Mouse (Mus musculus): ENCODE measurements around the gene Nckap5. TPM values are rescaled to one million over a fixed set of nuclear protein-coding genes. Genes with fewer than 3 reads are reported as not detected.

Gene Nckap5
- polyA plus RNA-seq, 1 experiment: not detected

DNA sequence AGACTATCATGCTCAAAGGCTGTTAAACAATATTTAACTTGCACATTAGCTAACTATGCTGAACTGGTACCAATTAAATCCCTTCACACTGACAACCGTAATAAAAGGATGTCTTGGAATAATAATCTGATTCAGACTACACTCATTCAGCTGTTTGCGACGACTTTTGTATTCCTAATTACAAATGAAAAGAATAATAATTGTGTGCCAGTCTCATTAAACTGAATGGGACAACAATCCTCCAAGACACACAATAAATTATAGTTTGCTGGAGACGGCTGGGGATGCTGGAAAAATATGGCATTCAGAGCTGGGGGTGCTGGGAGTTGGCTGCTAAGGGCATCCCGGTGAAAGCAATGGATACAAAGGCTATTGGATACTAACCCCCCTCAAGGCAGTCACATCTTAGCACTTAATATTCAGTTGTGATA, 818.9 kb downstream of the Nckap5 start:
- Histone ChIP-seq H3ac (ENCODE audit: control insufficient read depth, insufficient read length, low read depth) (no peak overlapping the region), H3K4me3 (ENCODE audit: insufficient read depth, poor library complexity, severe bottlenecking) (no peak overlapping the region), H3K79me2 (ENCODE audit: control insufficient read depth, insufficient read depth) (no peaks in the 10 kb centered on the region), H3K36me3 (ENCODE audit: control insufficient read depth, insufficient read depth) (no peaks in the 10 kb centered on the region), H3K79me3 (ENCODE audit: low read depth) (no peaks in the 10 kb centered on the region), H3K27me3 (ENCODE audit: control insufficient read depth, insufficient read depth, insufficient read length) (no peaks in the 10 kb centered on the region)
- no peak for TF ChIP-seq FOSL1 (IDR thresholded peaks at IDR 0.05; ENCODE audit: insufficient read depth, low read length, poor library complexity, severe bottlenecking)
- no peak for TF ChIP-seq USF1 (IDR thresholded peaks at IDR 0.05; ENCODE audit: low read depth)
- TF ChIP-seq MYOD1 (IDR thresholded peaks at IDR 0.05; ENCODE audit: control insufficient read depth, insufficient read length, low read depth): no peak
- no peak for TF ChIP-seq MAX (IDR thresholded peaks at IDR 0.05)
- TF ChIP-seq MYOG (IDR thresholded peaks at IDR 0.05; ENCODE audit: control insufficient read depth, extremely low read depth, insufficient read length): no peak
- TF ChIP-seq CTCF (IDR thresholded peaks at IDR 0.05; ENCODE audit: control insufficient read depth, insufficient read depth, insufficient read length): no peak

DNA sequence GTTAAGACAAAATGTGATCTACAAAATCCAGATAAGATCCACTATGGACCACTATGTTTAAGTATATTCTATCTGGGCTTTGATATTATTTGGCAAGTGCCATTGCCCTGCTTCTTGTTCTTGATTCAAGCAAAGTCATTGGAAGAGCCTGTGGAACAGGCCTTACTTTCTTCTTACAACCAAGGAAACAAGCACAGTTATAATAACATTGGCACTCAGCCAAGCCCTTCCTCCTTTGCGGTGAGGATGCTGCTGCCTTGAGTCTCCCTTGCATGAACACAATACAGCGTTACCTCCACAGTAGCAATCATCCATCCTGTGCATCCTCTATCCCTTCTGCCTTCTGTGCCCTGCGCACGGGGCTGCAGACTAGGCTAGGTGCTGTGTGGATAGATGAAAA, 823.0 kb downstream of the Nckap5 start:
- TF ChIP-seq MAX (IDR thresholded peaks at IDR 0.05) (no peak), USF1 (IDR thresholded peaks at IDR 0.05; ENCODE audit: low read depth) (no peak), CEBPB (IDR thresholded peaks at IDR 0.05; ENCODE audit: low read depth) (no peak), FOSL1 (IDR thresholded peaks at IDR 0.05; ENCODE audit: insufficient read depth, low read length, poor library complexity, severe bottlenecking) (no peak), MYOG (IDR thresholded peaks at IDR 0.05; ENCODE audit: control insufficient read depth, extremely low read depth, insufficient read length) (no peak), CTCF (IDR thresholded peaks at IDR 0.05; ENCODE audit: control insufficient read depth, insufficient read depth, insufficient read length) (no peak), MYOD1 (IDR thresholded peaks at IDR 0.05; ENCODE audit: control insufficient read depth, insufficient read length, low read depth) (no peak)
- Histone ChIP-seq H3K79me2 (ENCODE audit: control insufficient read depth, insufficient read depth) (no peaks in the 10 kb centered on the region), H3K27me3 (ENCODE audit: control insufficient read depth, insufficient read depth, insufficient read length) (no peaks in the 10 kb centered on the region), H3K79me3 (ENCODE audit: low read depth) (no peaks in the 10 kb centered on the region), H3K4me3 (ENCODE audit: insufficient read depth, poor library complexity, severe bottlenecking) (no peak overlapping the region), H3ac (ENCODE audit: control insufficient read depth, insufficient read length, low read depth) (no peak overlapping the region), H3K36me3 (ENCODE audit: control insufficient read depth, insufficient read depth) (no peaks in the 10 kb centered on the region)

DNA sequence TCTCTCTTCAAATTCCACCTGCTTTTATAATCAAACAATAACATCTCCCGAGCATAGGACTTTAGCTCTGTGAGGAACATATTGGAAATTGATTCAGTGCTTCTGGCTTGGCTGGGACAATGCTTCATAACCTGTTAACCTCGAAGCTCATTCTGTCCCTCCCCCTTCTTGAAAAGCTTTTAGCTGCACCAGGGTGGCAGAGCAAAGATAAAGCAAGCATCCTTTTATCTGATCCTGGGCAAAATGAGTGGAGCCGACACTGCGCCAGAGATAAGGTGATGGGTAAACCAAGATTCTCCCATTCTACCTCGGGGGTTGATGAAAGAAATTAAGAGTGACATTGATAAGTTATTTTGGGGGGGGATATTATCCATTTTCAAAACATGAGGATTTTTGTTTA, 824.9 kb downstream of the Nckap5 start:
- H3K27me3 ChIP-seq (ENCODE audit: control insufficient read depth, insufficient read depth, insufficient read length): no peaks in the 10 kb centered on the region
- no peaks in the 10 kb centered on the region for H3K36me3 ChIP-seq (ENCODE audit: control insufficient read depth, insufficient read depth)
- no peak overlapping the region for H3K4me3 ChIP-seq (ENCODE audit: insufficient read depth, poor library complexity, severe bottlenecking)
- no peaks in the 10 kb centered on the region for H3K79me3 ChIP-seq (ENCODE audit: low read depth)
- TF ChIP-seq CEBPB (IDR thresholded peaks at IDR 0.05; ENCODE audit: low read depth): no peak
- no peaks in the 10 kb centered on the region for H3K79me2 ChIP-seq (ENCODE audit: control insufficient read depth, insufficient read depth)
- H3ac ChIP-seq (ENCODE audit: control insufficient read depth, insufficient read length, low read depth): no peak overlapping the region

DNA sequence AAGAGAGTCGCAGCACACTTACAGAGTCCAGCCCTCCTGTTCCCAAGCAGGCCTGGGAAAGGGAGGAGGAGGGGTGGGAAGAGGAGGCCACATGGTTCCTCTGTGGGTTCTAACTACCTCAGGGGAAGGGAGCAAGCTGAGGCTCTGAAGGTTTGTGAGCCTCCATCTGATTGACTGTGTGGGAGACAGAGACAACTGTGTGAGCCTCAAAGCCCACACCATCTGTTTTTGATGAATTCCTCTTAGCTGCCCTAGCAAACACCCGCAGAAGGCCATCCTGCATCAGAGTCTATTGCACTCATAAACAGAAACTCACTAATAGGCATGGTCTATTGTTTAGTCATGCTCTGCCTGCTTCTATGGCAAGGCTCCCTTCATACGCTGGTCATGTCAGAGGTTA, 834.1 kb downstream of the Nckap5 start:
- Histone ChIP-seq H3K79me2 (ENCODE audit: control insufficient read depth, insufficient read depth) (no peaks in the 10 kb centered on the region), H3K27me3 (ENCODE audit: control insufficient read depth, insufficient read depth, insufficient read length) (no peaks in the 10 kb centered on the region), H3ac (ENCODE audit: control insufficient read depth, insufficient read length, low read depth) (no peak overlapping the region), H3K36me3 (ENCODE audit: control insufficient read depth, insufficient read depth) (no peaks in the 10 kb centered on the region), H3K79me3 (ENCODE audit: low read depth) (no peaks in the 10 kb centered on the region), H3K4me3 (ENCODE audit: insufficient read depth, poor library complexity, severe bottlenecking) (no peak overlapping the region)
- no peak for TF ChIP-seq MAX (IDR thresholded peaks at IDR 0.05)

DNA sequence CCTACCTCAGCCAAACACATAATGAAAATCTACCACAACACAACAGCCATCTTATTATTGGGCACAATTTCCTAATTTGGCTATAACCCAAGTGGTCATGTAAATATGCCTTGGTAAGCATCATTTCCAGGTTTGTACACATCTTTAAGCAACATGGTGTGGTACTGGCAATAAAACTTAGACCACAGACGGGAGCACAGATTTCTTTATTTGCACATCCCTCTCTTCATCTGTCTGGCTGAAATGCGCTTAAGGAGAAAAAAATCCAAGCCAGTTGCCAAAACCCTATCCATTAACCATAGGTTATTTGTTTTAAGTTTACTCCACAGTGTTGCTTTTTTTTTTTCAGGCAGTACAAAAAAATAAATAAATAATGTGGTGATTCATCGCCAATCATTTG, 842.8 kb downstream of the Nckap5 start:
- Histone ChIP-seq H3K79me2 (ENCODE audit: control insufficient read depth, insufficient read depth) (no peaks in the 10 kb centered on the region), H3K27me3 (ENCODE audit: control insufficient read depth, insufficient read depth, insufficient read length) (no peaks in the 10 kb centered on the region), H3K36me3 (ENCODE audit: control insufficient read depth, insufficient read depth) (no peaks in the 10 kb centered on the region), H3K4me3 (ENCODE audit: insufficient read depth, poor library complexity, severe bottlenecking) (no peak overlapping the region), H3ac (ENCODE audit: control insufficient read depth, insufficient read length, low read depth) (no peak overlapping the region), H3K79me3 (ENCODE audit: low read depth) (no peaks in the 10 kb centered on the region)
- no peak for TF ChIP-seq CEBPB (IDR thresholded peaks at IDR 0.05; ENCODE audit: low read depth)
- no peak for TF ChIP-seq MAX (IDR thresholded peaks at IDR 0.05)
- no peak for TF ChIP-seq USF1 (IDR thresholded peaks at IDR 0.05; ENCODE audit: low read depth)
- no peak for TF ChIP-seq MYOD1 (IDR thresholded peaks at IDR 0.05; ENCODE audit: control insufficient read depth, insufficient read length, low read depth)
- TF ChIP-seq CTCF (IDR thresholded peaks at IDR 0.05; ENCODE audit: control insufficient read depth, insufficient read depth, insufficient read length): no peak
- TF ChIP-seq MYOG (IDR thresholded peaks at IDR 0.05; ENCODE audit: control insufficient read depth, extremely low read depth, insufficient read length): no peak
- TF ChIP-seq FOSL1 (IDR thresholded peaks at IDR 0.05; ENCODE audit: insufficient read depth, low read length, poor library complexity, severe bottlenecking): no peak

DNA sequence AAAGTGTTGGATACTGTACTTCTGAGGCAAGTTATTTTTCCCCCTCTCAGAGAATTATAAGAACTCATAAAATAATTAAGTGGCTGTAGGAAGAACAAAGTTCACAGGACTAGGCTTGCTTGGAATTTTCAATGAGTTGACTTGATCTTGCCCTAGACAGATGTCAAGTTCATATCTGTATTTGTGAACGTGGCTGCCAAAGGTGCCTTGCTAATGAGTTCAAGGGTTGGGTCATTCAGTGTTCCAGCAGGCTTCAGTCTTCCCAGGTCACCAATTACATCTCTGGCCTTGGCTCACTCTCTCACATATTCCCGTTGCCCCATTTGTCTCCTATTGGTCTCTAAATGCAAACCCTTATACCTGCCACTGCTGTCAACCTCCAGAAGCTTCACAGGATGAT, 846.0 kb downstream of the Nckap5 start:
- no peaks in the 10 kb centered on the region for H3K79me2 ChIP-seq (ENCODE audit: control insufficient read depth, insufficient read depth)
- H3ac ChIP-seq (ENCODE audit: control insufficient read depth, insufficient read length, low read depth): no peak overlapping the region
- TF ChIP-seq MAX (IDR thresholded peaks at IDR 0.05) (no peak), MYOD1 (IDR thresholded peaks at IDR 0.05; ENCODE audit: control insufficient read depth, insufficient read length, low read depth) (no peak), CTCF (IDR thresholded peaks at IDR 0.05; ENCODE audit: control insufficient read depth, insufficient read depth, insufficient read length) (no peak)
- no peaks in the 10 kb centered on the region for H3K27me3 ChIP-seq (ENCODE audit: control insufficient read depth, insufficient read depth, insufficient read length)
- H3K4me3 ChIP-seq (ENCODE audit: insufficient read depth, poor library complexity, severe bottlenecking): no peak overlapping the region
- H3K36me3 ChIP-seq (ENCODE audit: control insufficient read depth, insufficient read depth): no peaks in the 10 kb centered on the region
- no peaks in the 10 kb centered on the region for H3K79me3 ChIP-seq (ENCODE audit: low read depth)

All from C2C12 (cell line).